ENCODE assay signal across 8 mouse cellular contexts in genomic region chr3:96557694-96558093, GRCm38 (mm10). TPM values are rescaled to one million over a fixed set of nuclear protein-coding genes. Genes with fewer than 3 reads are reported as not detected.
DNase-seq lines count a peak whose midpoint lies in the region; ATAC-seq and TF ChIP-seq lines count a peak whose summit lies in the region.

Gene Txnip (plus strand): TSS chr3:96557957.

- H3K9ac ChIP-seq in heart, embryonic 12.5 days, result peak within 1 kb of the TSS; percentile 93
- H3K9ac ChIP-seq in kidney, postnatal 0 days (ENCODE audit: low read depth, low read length), result peak within 1 kb of the TSS; percentile 96
- H3K9ac ChIP-seq in liver, embryonic 11.5 days (ENCODE audit: low read depth, low read length), result peak within 1 kb of the TSS; percentile 95
- peak within 1 kb of the TSS; percentile 92 for H3K9ac ChIP-seq in stomach, embryonic 14.5 days (replicated peaks; ENCODE audit: low read depth, low read length)

- ATAC-seq in erythroid progenitor cell, adult 5-6 weeks (replicated peaks; ENCODE audit: low FRiP score, poor library complexity, severe bottlenecking), result peak; percentile 90
- peak; percentile 99 for ATAC-seq in heart, embryonic 12.5 days (ENCODE audit: insufficient number of reproducible peaks, low FRiP score)
- peak; percentile 98 for ATAC-seq in kidney, postnatal 0 days (replicated peaks; ENCODE audit: low FRiP score, low read depth)
- ATAC-seq in liver, embryonic 11.5 days (replicated peaks; ENCODE audit: low FRiP score), result peak; percentile 99
- peak; percentile 99 for ATAC-seq in stomach, embryonic 14.5 days (ENCODE audit: insufficient number of reproducible peaks, insufficient read depth, low FRiP score, low read depth)

- DNase-seq in CD4-positive helper T cell, adult 2 months (ENCODE audit: low read depth, low spot score), result peak; percentile 99
- DNase-seq in brain, embryonic 18.5 days (ENCODE audit: low read depth, low spot score), result peak; percentile 94
- DNase-seq in kidney, postnatal 0 days (ENCODE audit: low spot score), result peak; percentile 99
- DNase-seq in liver, embryonic 11.5 days (ENCODE audit: low spot score), result peak; percentile 99
- DNase-seq in naive thymus-derived CD4-positive, alpha-beta T cell, adult 2 months (ENCODE audit: low read depth), result peak; percentile 99

- H3K27ac ChIP-seq in heart, embryonic 12.5 days (ENCODE audit: poor library complexity, severe bottlenecking), result peak within 1 kb of the TSS; percentile 97
- H3K27ac ChIP-seq in kidney, postnatal 0 days, result peak within 1 kb of the TSS; percentile 97
- H3K27ac ChIP-seq in liver, embryonic 11.5 days (ENCODE audit: low read depth, low read length), result peak within 1 kb of the TSS; percentile 84
- peak within 1 kb of the TSS; percentile 90 for H3K27ac ChIP-seq in stomach, embryonic 14.5 days (ENCODE audit: low read length)

- H3K27me3 ChIP-seq in heart, embryonic 12.5 days (replicated peaks), result no peaks in the 10 kb centered on the region
- no peaks in the 10 kb centered on the region for H3K27me3 ChIP-seq in kidney, postnatal 0 days (ENCODE audit: insufficient read depth, low read length)
- no peaks in the 10 kb centered on the region for H3K27me3 ChIP-seq in liver, embryonic 11.5 days (replicated peaks; ENCODE audit: control insufficient read depth, insufficient read depth, low read length)
- no peaks in the 10 kb centered on the region for H3K27me3 ChIP-seq in stomach, embryonic 14.5 days (ENCODE audit: control insufficient read depth, insufficient read depth, low read length)

- peak; percentile 55 for TF ChIP-seq CTCF in kidney, postnatal 0 days (IDR thresholded peaks at IDR 0.05; ENCODE audit: low read depth)

- no peaks in the 10 kb centered on the region for H3K9me3 ChIP-seq in heart, embryonic 12.5 days (replicated peaks)
- no peaks in the 10 kb centered on the region for H3K9me3 ChIP-seq in kidney, postnatal 0 days (replicated peaks; ENCODE audit: low read length)
- H3K9me3 ChIP-seq in liver, embryonic 11.5 days (ENCODE audit: control insufficient read depth, low read length), result no peaks in the 10 kb centered on the region
- H3K9me3 ChIP-seq in stomach, embryonic 14.5 days (ENCODE audit: control insufficient read depth, low read depth, low read length), result no peaks in the 10 kb centered on the region

- H3K36me3 ChIP-seq in heart, embryonic 12.5 days, result peaks cover 31% of the 10 kb centered on the region
- peaks cover 21% of the 10 kb centered on the region for H3K36me3 ChIP-seq in kidney, postnatal 0 days (ENCODE audit: insufficient read depth, low read length)
- peaks cover 20% of the 10 kb centered on the region for H3K36me3 ChIP-seq in liver, embryonic 11.5 days (ENCODE audit: control insufficient read depth, insufficient read depth, low read length)
- H3K36me3 ChIP-seq in stomach, embryonic 14.5 days (ENCODE audit: control insufficient read depth, insufficient read depth, low read length), result peaks cover 23% of the 10 kb centered on the region

- H3K4me3 ChIP-seq in heart, embryonic 12.5 days, result peak within 1 kb of the TSS; percentile 78
- H3K4me3 ChIP-seq in kidney, postnatal 0 days (replicated peaks; ENCODE audit: low read depth, low read length), result peak within 1 kb of the TSS; percentile 76
- H3K4me3 ChIP-seq in liver, embryonic 11.5 days (ENCODE audit: low read depth, low read length), result peak within 1 kb of the TSS; percentile 82
- H3K4me3 ChIP-seq in stomach, embryonic 14.5 days (ENCODE audit: low read depth, low read length), result peak within 1 kb of the TSS; percentile 66

- H3K4me1 ChIP-seq in heart, embryonic 12.5 days (replicated peaks), result peaks cover 45% of the 10 kb centered on the region
- H3K4me1 ChIP-seq in kidney, postnatal 0 days (replicated peaks; ENCODE audit: insufficient read depth, low read length), result peaks cover 11% of the 10 kb centered on the region
- H3K4me1 ChIP-seq in liver, embryonic 11.5 days (replicated peaks; ENCODE audit: control insufficient read depth, insufficient read depth, low read length), result peaks cover 24% of the 10 kb centered on the region
- H3K4me1 ChIP-seq in stomach, embryonic 14.5 days (ENCODE audit: control insufficient read depth, insufficient read depth, low read length), result peaks cover 51% of the 10 kb centered on the region

- WGBS in heart, embryonic 12.5 days, result 1% methylated on average over 26 of the region's 26 CpGs
- WGBS in kidney, postnatal 0 days, result 0% methylated on average over 26 of the region's 26 CpGs
- WGBS in liver, embryonic 11.5 days, result 1% methylated on average over 26 of the region's 26 CpGs
- under 1% methylated on average over 26 of the region's 26 CpGs for WGBS in stomach, embryonic 14.5 days

- peak within 1 kb of the TSS; percentile 92 for H3K4me2 ChIP-seq in heart, embryonic 12.5 days
- H3K4me2 ChIP-seq in kidney, postnatal 0 days (ENCODE audit: low read length), result peak within 1 kb of the TSS; percentile 80
- peak within 1 kb of the TSS; percentile 82 for H3K4me2 ChIP-seq in liver, embryonic 11.5 days
- peak within 1 kb of the TSS; percentile 57 for H3K4me2 ChIP-seq in stomach, embryonic 14.5 days (replicated peaks; ENCODE audit: low read depth, low read length)

RNA-seq across cellular contexts. Expression of gene Txnip, which starts in this region (rescaled TPM):
- total RNA-seq in erythroid progenitor cell, adult 5-6 weeks (2015; ENCODE audit: low replicate concordance), result 99.5 and 157 TPM in 2 replicates
- total RNA-seq in erythroid progenitor cell, adult 5-6 weeks (2017; ENCODE audit: low replicate concordance), result 59.8 and 70.0 TPM in 2 replicates
- 144 and 150 TPM in 2 replicates for polyA plus RNA-seq in heart, embryonic 12.5 days (2016; fragmentation: Nextera tagmentation; extraction: Ambion mirVana)
- polyA plus RNA-seq in kidney, postnatal 0 days (2015; fragmentation: Nextera tagmentation; extraction: Ambion mirVana), result 241 and 254 TPM in 2 replicates
- polyA plus RNA-seq in liver, embryonic 11.5 days (2014; fragmentation: Nextera tagmentation; extraction: Ambion mirVana), result 41.1 and 44.0 TPM in 2 replicates
- 155 and 168 TPM in 2 replicates for polyA plus RNA-seq in stomach, embryonic 14.5 days (2014; fragmentation: Nextera tagmentation; extraction: Ambion mirVana)

Comparison
In these comparisons a context has a peak if more than half of its experiments do, and no peak if none do; other contexts are left out.
1. Peak in every context shown above with its lines: DNase-seq, ATAC-seq, H3K4me3 ChIP-seq and H3K27ac ChIP-seq.